Mouse (Mus musculus): ENCODE data around the gene Astn1.
A peak's percentile ranks its signal among the peaks of the same experiment; 100 is the strongest.

Astn1 gene

DNA sequence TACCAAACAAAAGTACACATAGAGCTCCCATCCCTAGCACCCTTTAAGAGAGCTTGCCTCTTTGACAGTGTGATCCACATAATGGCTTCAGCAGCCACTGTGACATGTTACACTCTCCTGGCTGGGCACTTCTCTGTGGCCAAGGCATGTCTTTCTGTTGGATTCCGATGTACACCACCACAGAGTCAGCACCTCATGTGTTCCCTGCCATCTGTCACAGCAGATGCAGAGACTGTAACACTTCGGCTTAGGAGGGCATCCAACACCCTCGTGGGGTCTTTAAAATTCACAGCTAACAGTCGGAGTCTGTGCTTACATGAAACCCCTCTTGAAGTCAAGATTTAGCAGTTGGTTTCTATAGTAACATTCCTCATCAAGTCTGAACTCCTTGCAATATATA is 154.5 kb downstream of the Astn1 start:
- DNase-seq (ENCODE audit: low spot score in 2 of 2): peak in 1 of 2 experiments; percentile 56

DNA sequence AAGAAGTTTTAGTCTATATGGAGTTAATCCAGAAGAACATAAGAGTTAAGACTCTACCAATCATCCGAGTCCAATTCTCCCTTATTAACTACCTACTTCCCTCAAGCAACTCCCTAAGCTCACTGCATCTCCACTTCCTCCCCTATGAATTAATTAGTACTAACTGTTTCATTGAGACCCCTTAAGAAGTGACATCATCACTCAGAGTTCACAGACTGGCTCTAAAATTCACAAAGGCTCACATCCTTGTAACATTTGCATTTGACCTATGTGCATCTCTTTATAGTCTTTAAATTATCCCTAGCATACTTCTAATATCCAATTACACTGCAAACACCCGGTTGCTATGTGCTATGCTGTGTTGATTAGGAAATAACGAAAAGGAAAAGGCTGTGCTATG is 174.1 kb downstream of the Astn1 start:
- DNase-seq (ENCODE audit: low spot score in 2 of 2): no peak

DNA sequence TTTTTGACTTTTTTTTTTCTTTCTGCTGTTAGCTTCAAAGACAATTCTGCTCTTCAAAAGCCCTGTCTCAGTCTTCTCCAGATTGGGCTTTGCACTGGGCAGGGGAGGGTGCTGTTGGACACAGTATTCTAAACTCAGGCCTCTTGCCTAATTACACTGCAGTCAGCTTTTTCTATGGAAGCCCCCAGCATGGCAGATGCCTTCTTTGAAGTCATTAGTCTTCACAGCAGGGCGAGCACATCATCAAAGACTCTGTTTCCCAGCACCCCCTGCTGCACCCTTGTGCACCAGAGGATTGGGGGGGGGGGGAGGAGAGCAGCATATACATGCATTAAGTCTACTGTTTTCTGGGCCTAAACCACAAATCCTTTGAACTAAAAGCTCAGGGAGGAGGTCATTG is 174.8 kb downstream of the Astn1 start:
- DNase-seq (ENCODE audit: low spot score in 2 of 2): no peak

DNA sequence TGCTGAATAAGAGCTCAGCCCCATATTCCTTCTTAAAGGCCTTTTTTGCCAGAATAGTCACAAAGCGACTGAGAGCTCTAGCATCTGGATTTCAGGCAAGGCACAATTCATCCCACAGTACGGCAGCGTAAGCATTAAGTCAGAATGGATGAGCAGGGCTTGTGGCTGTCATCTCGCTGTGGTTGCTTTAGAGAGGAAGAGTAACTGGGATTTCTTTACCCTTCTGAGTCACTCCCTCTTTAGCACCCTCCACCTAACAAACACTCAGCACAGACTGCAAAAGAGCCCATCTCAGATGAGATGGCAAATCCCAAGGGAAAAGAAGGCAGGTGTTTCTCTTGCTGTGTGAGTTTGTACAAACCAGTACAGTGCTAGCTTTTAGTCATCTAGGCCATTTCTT is 183.0 kb downstream of the Astn1 start:
- no peak for DNase-seq (ENCODE audit: low spot score in 2 of 2)

DNA sequence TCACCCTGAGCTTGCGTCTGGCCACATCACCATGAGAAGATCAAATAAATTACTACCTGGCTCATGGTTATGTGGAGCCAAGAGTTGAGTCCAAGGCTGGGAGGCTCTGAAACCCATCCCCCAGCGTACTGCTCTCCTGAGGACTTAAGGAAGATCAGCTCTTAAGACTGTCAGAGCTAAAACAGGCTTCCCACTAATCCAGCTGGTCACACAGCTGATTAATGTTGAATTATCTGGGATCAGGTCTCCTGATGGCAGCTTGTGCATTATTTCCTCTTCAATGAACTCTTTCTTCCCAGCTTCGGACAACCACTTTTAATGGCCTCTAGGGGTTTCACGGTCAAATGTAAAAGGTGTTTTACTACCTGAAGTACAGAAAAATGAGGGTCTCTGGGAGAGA is 184.4 kb downstream of the Astn1 start:
- DNase-seq (ENCODE audit: low spot score in 2 of 2): no peak

DNA sequence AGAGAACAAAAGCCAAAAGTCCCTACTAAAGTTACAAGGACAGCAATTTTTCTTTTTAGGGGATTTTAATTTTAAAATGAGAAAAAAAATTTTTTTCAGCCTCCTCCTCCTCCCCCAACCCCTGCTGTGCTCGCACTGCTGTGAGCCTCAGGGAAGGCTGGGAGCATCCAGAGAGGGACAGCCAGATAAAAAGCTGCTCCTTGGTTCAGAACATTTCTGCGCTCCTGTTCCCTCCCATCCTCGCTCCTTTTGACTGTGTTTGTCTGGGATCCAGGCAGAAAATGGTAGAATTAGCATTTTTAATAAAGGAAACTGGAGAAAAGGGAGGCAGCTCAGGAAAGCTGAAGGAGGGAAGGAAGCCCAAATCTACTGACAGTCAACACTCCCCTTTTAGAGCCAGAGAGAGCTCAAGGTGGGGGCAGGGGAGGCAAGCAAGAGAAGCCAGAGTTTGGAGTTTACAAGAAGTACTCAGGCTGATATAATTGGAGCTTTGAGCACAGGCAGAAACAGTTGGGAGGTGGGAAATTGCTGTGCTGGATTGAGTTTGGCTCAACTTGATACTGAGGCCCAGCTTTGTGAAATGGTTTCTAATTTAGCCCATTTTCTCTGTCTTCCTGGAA is 185.6 kb downstream of the Astn1 start:
- DNase-seq (ENCODE audit: low spot score in 2 of 2): peak; percentile 85 to 89

DNA sequence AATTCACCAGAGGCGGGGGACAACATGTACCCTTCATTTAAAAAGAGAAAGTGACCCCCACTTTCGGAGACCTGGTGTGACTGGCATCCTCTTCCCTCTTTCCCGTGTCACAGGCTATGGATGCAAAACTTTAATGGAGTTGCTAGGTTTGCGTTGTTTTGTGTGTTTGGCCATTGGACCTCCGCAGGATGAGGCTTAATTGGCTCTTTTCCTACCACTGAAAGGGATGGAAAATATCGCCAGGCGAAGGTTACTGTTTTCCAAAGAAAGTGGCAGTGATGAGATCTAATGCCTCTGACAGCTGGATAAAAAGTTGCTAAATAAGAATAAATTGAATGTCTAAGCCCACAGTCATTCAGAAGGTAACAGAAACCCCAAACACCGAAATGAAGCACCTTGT is 186.2 kb downstream of the Astn1 start:
- DNase-seq (ENCODE audit: low spot score in 2 of 2): no peak

DNA sequence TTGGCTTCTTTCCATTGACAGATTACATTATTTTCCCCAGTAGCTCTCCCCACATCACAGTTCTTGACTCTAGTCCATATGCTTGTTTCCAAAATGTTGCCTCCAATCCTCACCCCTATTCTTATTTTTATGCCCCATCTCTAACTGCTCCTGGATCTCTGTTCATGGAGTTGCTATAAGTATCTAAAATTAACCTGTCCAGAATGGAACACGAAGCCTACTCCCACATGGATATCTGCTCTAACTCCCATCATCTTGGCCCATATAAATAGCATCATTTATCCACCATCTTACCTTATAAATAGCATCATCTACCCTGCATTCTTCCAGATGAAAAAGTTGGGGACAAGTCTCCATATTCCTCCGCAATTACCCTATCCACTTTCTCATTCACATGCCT is 187.5 kb downstream of the Astn1 start:
- no peak for DNase-seq (ENCODE audit: low spot score in 2 of 2)

DNA sequence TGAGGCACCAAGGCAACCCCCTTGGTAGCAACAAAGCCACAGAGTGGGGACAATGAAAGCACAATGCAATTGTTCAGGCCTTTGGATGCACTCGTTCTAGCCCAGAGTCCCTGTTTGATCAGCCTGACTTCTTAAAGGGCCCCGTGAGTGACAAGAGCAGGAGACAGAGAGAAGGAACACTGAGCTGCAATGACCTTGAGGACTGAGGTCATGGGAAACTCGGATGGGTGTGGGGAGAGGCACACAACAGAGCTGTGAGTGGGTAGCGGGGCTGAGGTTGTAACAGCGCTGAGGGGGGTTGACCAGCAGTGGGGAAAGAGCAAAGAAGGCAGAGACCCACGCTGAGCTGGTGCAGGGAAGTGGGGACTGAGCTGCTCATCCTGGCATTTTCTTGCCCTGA is 189.9 kb downstream of the Astn1 start:
- DNase-seq (ENCODE audit: low spot score in 2 of 2): no peak

DNA sequence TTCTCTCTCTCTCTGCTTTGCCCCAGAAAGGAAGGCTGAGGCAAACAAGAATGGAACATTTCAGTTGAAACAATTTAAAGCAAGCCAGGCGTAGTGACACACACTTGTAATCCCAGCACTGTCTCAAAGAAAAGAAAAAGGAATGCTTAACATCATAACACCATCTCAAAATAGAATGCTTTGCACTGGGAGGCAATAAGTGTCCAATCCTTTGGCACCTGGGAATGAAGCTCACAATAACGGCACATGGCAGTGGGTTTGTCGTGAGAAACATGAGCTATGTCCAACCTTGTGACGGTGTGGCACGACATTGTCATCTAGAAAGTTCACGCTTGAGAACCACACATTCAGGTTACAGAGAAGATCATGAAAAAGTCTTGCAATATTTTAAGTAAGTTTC is 191.3 kb downstream of the Astn1 start:
- DNase-seq (ENCODE audit: low spot score in 2 of 2): no peak

DNA sequence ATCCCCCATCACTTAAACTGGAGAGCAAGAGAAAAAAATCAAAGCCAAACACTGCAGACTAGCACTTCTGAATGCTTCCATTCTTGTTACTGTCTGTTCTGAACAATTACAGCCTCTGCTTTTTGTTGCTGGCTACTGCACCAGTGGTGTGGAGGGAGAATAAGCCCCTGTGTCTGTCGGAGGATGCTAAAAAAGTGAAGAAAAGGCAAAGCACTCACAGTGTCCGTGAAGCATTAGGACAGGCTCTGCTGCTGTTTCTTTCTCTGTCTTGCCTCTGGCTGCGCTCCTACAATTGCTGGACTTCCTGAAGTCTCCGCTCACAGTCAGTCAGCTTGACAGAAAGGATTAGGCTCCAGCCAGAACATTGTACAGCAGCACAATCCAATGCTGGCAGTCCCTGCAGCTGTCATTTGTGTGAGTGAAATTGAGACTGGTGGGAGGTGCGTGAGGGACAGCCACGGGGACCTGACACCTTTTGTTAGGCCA is 192.0 kb downstream of the Astn1 start:
- DNase-seq (ENCODE audit: low spot score in 2 of 2): peak; percentile 49 to 53

DNA sequence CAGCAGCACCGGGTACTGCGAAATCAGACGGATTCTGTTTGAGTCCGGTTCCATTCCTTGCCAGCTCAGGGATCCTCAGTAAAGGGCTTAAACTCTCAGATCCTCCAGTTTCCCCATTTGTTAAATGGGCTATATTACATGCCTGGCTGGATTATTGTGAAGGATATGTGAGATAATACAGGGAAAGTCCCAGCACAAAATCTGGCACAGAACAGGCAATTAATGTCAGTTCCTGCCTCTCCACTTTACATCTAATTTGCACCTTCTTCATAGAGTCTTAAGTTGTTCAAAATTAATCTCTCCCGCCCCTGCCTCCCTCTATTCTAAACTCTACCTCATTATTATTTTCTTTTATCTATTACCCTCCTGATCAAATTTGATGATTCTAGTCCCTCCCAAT is 211.1 kb downstream of the Astn1 start:
- DNase-seq (ENCODE audit: low spot score in 2 of 2): peak in 1 of 2 experiments; percentile 21

DNA sequence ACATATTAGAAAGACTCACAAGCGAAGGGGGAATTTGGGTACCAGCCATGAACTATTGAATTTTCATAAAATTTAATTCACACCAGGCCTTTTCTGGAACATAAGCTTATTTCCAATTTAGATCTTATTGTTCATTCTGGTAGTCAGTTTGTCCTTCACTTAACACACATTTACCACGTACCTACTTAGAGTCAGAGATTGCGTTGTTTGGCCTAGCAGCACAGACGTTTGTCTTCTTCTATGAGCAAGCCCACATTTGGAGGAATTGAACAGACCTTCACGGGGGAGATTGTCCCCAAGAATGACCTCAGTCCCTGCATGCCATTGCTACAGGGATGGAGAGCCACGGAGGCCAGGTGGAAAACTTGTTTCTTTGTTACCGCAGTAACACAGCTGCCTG is 211.5 kb downstream of the Astn1 start:
- DNase-seq (ENCODE audit: low spot score in 2 of 2): peak in 1 of 2 experiments; percentile 16

DNA sequence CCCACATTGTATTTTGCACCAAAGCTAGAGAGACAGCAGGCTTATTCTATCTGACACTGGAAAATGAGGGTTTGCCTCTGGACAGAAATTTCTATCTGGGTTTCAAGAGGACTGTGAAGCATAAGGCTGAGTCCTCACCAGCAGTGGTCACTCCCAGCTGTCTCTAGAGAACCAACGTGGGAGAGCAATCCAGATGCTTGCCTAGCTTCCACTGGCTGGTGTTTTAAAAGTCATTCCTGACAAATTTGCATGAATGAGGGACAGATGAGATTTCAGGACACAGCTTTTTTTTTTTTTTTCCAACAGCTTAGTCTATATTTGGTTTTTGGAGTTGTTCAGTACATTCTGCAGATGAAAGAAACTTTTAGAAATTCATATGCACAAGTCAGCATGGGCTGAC is 213.9 kb downstream of the Astn1 start:
- no peak for DNase-seq (ENCODE audit: low spot score in 2 of 2)

DNA sequence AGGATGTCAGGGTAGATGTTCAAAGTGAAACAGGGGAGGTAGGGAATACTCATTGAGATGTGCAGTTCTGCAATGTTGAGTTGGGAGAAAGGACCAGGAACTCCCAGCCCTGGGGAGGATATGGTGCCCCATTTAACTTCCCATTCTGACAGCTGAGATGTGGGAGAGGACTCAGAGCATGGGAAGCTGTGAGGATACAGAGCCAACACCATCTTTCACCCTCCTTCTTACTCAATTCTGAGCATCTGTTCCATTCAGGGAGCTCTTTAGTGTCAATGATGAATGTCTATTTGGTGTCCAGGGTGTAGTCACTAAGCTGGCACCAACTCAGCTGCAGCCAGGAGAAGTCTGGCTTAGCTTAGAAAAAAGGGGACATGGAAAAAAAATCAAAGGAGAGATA is 219.7 kb downstream of the Astn1 start:
- peak in 1 of 2 experiments; percentile 37 for DNase-seq (ENCODE audit: low spot score in 2 of 2)

DNA sequence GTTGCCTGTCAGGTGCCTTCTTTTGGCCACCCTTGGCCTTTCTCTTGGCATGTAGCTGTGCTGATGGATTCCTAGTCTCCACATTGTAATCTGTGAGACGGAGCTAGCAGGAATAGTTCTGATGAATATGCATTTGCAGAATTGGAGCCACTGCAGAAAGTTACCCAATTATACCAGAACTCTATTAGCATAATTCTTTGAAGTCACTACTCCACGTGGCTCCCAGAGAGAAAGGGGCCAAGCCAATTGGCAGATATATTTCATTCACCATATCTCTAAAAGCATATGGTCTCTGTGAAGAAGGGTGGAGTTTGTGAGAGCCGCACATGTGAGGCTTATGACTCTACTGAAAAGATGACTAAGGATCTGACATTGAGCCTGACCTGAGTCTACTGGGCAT is 226.8 kb downstream of the Astn1 start:
- DNase-seq (ENCODE audit: low spot score in 2 of 2): no peak

DNA sequence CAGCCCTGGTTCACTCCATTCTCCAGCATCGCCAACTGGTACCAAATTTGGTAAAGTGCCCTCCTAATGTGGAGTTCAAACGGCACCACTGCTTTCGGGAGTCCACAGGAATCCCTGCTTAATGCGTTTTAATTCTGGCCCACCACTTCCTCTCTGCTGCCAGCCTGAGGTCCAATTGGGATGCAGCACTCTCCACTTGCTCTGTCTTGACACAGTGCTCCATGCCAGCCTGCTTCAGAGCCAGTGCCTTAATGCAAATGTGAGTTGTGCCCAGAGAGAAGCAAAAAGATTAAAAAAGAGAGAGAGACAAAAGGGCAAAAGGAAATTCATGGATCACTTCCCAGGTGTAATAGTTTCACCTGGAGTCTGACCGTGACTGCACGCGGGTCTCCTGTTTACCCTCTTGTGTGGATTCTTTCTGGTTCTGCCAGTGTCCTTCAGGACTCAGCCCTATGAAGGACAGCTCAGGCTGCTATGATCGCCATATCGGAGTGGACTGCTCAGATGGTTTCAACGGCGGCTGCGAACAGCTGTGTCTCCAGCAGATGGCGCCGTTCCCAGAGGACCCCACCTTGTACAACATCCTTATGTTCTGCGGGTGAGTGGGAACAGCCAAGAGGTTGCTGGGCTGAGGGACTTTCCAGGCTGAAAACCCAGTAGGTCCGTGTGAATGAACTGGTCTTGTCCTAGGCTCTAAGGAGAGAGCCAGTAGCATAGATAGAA is 234.8 kb downstream of the Astn1 start:
- DNase-seq (ENCODE audit: low spot score in 2 of 2): peak; percentile 73 to 75

DNA sequence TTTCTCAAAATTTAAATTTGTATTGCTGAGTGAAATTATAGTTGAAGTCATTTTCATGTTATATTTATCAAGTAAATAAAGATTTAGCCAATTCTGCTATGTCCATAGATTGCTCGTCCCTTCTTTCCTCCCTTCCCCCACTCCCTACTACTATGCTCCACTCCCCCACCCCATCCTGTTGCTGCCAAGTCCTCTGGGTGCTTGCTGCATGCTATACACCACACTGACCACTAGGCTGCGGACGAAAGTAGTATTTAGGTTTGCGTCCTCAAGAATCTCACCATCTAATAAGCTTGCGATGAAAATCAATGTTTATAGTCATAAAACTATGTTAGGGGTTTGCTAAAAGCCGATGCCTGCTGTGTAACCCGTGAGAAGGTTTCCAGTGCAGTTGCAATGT is 235.9 kb downstream of the Astn1 start:
- DNase-seq (ENCODE audit: low spot score in 2 of 2): no peak

DNA sequence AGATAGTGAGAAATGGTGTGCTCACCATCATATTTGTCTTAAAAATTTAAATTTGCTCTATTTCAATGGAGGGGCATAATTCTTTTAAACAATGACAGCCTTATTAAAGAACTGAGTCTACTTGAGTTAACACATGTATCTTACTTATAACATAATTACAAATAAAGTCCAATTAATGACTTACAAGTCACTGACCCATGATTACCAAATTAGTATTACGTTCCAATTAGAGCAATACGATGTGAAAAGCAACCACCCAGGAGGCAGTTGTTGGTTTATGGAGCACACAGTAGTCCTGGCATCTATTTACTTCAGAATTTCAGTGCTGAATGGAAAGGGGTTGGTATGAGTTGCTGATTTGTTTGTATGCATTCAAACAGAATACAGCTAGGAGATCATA is 237.4 kb downstream of the Astn1 start:
- DNase-seq (ENCODE audit: low spot score in 2 of 2): no peak

DNA sequence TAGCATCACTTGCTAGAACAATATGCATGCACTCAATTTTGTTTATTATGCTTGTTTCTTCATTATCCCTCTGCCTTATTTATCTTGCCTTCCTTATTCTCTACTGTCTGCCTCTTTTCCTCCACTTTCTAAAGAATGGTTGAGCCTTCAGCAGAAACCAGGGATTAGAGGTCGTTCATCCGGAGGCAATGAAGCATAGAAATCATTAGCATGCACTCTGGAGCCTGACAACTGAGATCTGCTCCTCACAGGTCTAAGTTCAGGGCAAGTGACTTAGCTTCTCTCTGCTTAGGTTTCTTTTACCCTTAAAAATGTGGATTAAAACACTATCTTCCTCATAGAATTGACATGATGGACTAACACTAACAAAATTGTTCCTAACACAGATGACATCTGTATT is 241.0 kb downstream of the Astn1 start:
- no peak for DNase-seq (ENCODE audit: low spot score in 2 of 2)

DNA sequence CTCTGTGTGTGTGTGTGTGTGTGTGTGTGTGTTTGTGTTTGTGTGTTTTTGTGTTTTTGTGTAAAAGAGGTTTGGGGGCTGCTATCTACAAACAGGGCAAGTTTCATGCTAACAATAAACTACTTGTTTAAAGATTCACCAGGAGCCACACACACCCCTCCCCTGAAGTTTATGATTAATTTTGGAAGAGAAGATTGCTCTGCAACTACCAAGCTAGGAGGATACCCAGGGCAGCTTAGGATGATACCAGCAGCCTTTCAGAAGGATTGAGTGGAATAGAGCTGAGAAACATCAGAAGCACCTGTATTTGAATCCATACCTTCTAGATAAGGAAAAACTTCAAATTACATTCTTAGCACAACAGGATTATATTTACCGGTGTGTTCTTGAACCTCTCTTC is 242.1 kb downstream of the Astn1 start:
- no peak for DNase-seq (ENCODE audit: low spot score in 2 of 2)

DNA sequence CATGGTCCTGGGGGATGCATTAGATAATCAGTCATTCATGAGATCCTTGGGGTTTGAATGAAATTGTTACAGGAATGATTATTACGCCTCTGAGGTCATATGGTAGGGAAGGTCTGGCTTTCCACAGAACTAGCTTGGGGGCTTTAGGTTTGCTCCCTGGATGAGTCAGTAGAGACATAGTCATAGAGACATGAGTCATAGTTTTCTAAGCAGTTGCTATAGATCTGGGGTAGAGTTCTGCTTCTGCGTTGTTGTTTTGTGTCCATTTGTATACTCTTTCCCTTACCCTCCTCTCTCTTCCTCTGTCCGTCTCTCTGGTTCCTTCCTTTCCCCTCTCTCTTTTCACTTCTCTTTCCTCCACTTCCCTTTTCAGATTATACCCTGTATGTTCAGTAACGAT is 243.5 kb downstream of the Astn1 start:
- DNase-seq (ENCODE audit: low spot score in 2 of 2): no peak

DNA sequence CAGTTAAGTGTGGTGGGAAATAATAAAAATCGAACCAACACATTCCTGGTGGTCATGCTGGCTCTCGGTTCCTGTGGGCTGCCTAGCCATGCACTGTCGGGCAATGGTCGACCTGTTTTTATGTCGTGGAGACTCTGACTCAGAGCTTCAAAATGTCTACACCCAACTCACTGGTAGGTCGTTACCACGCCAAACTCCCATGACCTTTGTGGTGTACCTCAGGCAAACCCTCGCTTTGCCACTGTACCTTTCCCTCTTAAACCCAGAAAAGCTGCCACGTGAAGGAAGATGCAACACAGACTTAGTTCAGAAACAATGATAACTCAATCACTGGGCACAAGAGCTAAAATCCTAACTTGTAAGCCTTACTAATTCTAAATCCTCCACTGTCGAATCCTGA is 244.3 kb downstream of the Astn1 start:
- DNase-seq (ENCODE audit: low spot score in 2 of 2): no peak

DNA sequence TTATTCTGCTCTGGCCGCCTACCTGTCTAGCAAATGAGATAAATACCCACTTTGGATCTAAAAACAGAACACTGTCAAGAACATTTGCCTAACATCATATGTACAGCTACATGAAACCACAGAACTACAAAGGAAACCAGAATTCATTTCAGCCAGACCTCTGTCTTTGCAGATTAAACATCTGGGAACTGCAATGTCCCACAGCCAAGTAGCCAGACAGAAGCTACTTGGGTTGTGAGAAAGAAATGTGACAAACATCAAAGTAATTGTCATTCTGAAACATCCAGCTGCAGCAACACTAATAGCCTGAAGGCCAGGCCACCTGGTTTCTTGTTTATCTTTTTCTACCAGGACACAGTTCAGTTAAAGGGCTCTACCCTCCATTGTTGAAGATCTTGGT is 245.1 kb downstream of the Astn1 start:
- DNase-seq (ENCODE audit: low spot score in 2 of 2): no peak

Data from right cerebral cortex, postnatal 10 days (tissue).